Mouse (Mus musculus) E14TG2a.4 (cell line): ENCODE results near the gene Scaf1.

ENCODE experiments used
- CTCF ChIP-seq: conservative IDR thresholded peaks from 2 replicates; pipeline ENCODE4 v1.5.1; 2014; ENCODE audit warnings: low read length
- NANOG ChIP-seq: IDR thresholded peaks from 2 replicates; pipeline ENCODE4 v1.6.1; 2014; ENCODE audit warnings: borderline replicate concordance, low read length, mixed read lengths
- POU5F1 ChIP-seq: IDR thresholded peaks from 2 replicates; pipeline ENCODE4 v1.6.1; 2014; ENCODE audit warnings: low read length, borderline replicate concordance

GRCm38 (mm10) chr7:44962831-44963230, 53.3 kb downstream of the Scaf1 start:
- TF ChIP-seq CTCF, result no peak
- no peak for TF ChIP-seq POU5F1
- no peak for TF ChIP-seq NANOG
